Mouse (Mus musculus) cerebellum, adult 2 months (tissue): ENCODE data around the gene Map3k19.

Experiments
- CTCF ChIP-seq: fragments of 200-500 bp; IDR thresholded peaks from 2 replicates; pipeline ENCODE4 v1.5.1; 2011; ENCODE audit warnings: low read depth, mild to moderate bottlenecking, control low read depth, low read length, moderate library complexity, borderline replicate concordance; ENCODE audit not compliant: insufficient read depth
- POLR2A ChIP-seq: fragments of 200-500 bp; IDR thresholded peaks from 2 replicates; pipeline ENCODE4 v1.6.1; 2011; ENCODE audit warnings: low read length, control low read depth, borderline replicate concordance; ENCODE audit not compliant: insufficient read depth

- TF ChIP-seq POLR2A (no peak), CTCF (no peak)
Observed at GRCm38 (mm10) chr1:127774501-127774880, 80.3 kb downstream of the Map3k19 start.
